Mouse (Mus musculus): ENCODE measurements around the gene Zfp773. TPM values are rescaled to one million over a fixed set of nuclear protein-coding genes. Genes with fewer than 3 reads are reported as not detected.

The Zfp773 gene
- 3.1 TPM for polyA plus RNA-seq (2014; fragmentation: Illumina TruSeq; extraction: RNeasy Lipid Tissue Mini Kit (QIAGEN cat#74804); ENCODE audit: low replicate concordance)

GRCm38 (mm10) chr7:7136379-7136866, at the start of gene Zfp773:
TSS of gene Zfp773 (minus strand) at chr7:7136755.

GRCm38 (mm10) chr7:7171227-7172147, 34.9 kb upstream of the Zfp773 start, which contains the start of gene Zfp418:
TSS of gene Zfp418 (plus strand) at chr7:7171330.

GRCm38 (mm10) chr7:7120921-7121601, 15.5 kb downstream of the Zfp773 start, which contains the start of gene Zfp954:
TSS of gene Zfp954 (minus strand) at chr7:7121488.

Other genes starting within 250 kb of the Zfp773 start
- gene Aurkc, start 141.5 kb downstream of the Zfp773 start, polyA plus RNA-seq (2014; fragmentation: Illumina TruSeq; extraction: RNeasy Lipid Tissue Mini Kit (QIAGEN cat#74804); ENCODE audit: low replicate concordance), result not detected
- gene Zfp954, start 15.3 kb downstream of the Zfp773 start, polyA plus RNA-seq (2014; fragmentation: Illumina TruSeq; extraction: RNeasy Lipid Tissue Mini Kit (QIAGEN cat#74804); ENCODE audit: low replicate concordance), result 6.6 TPM
- gene Zfp418, start 34.6 kb upstream of the Zfp773 start, polyA plus RNA-seq (2014; fragmentation: Illumina TruSeq; extraction: RNeasy Lipid Tissue Mini Kit (QIAGEN cat#74804); ENCODE audit: low replicate concordance), result 4.8 TPM
- 5.2 TPM for gene Zfp772, start 73.2 kb upstream of the Zfp773 start, polyA plus RNA-seq (2014; fragmentation: Illumina TruSeq; extraction: RNeasy Lipid Tissue Mini Kit (QIAGEN cat#74804); ENCODE audit: low replicate concordance)
- gene Vmn2r29, start 110.6 kb upstream of the Zfp773 start, polyA plus RNA-seq (2014; fragmentation: Illumina TruSeq; extraction: RNeasy Lipid Tissue Mini Kit (QIAGEN cat#74804); ENCODE audit: low replicate concordance), result 4.1 TPM
- gene Gm45844, start 141.5 kb upstream of the Zfp773 start, polyA plus RNA-seq (2014; fragmentation: Illumina TruSeq; extraction: RNeasy Lipid Tissue Mini Kit (QIAGEN cat#74804); ENCODE audit: low replicate concordance), result 5.7 TPM
- gene Clcn4, start 164.1 kb upstream of the Zfp773 start, polyA plus RNA-seq (2014; fragmentation: Illumina TruSeq; extraction: RNeasy Lipid Tissue Mini Kit (QIAGEN cat#74804); ENCODE audit: low replicate concordance), result 80.4 TPM
- gene Vmn2r30, start 200.9 kb upstream of the Zfp773 start, polyA plus RNA-seq (2014; fragmentation: Illumina TruSeq; extraction: RNeasy Lipid Tissue Mini Kit (QIAGEN cat#74804); ENCODE audit: low replicate concordance), result not detected
- not detected for gene Gm45783, start 237.8 kb upstream of the Zfp773 start, polyA plus RNA-seq (2014; fragmentation: Illumina TruSeq; extraction: RNeasy Lipid Tissue Mini Kit (QIAGEN cat#74804); ENCODE audit: low replicate concordance)

Data from small intestine, adult 10 weeks (tissue).